Comparison of ENCODE assay signal across 22 mouse cellular contexts in the genomic region with DNA sequence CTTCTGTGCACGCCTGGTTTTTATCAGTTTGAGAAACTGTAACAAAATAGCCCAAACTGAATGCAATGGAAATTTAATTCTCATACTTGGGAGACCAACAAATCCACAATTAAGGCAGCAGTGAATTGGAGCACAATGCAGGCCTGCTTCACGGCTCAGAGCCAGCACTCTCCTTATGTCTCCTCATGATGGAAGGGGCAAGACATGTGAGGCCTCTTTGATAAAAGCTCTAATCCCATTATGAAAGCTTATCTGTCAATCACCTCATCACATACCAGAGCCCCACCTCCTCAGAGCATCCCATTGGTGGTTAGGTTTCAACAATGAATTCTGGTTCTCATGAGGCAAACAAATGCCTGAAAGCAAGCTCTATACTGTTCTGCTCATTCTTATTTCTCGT.
DNase-seq lines count a peak whose midpoint lies in the region; ATAC-seq and TF ChIP-seq lines count a peak whose summit lies in the region.
"Had no signal": no experiment of that assay in that cellular context is flagged by ENCODE, and none has a peak within 500 bp of the region (broad histone marks: within the 10 kb centered on the region; RNA-seq: fewer than 3 reads in every experiment).

No protein-coding gene starts in this region.

- no peak overlapping the region for H3K4me3 ChIP-seq in forebrain, embryonic 16.5 days (replicated peaks; ENCODE audit: low read length)
- H3K4me3 ChIP-seq in forebrain, embryonic 11.5 days (ENCODE audit: low read depth, low read length) = no peak overlapping the region
- no peak overlapping the region for H3K4me3 ChIP-seq in midbrain, embryonic 12.5 days
- no peak overlapping the region for H3K4me3 ChIP-seq in midbrain, embryonic 10.5 days
- H3K4me3 ChIP-seq: embryonic facial prominence, embryonic 13.5 days; forebrain, embryonic 10.5 days; forebrain, embryonic 15.5 days; gastrocnemius, adult 2 months; hindbrain, embryonic 12.5 days; hindbrain, embryonic 15.5 days had no signal

- no peak overlapping the region for H3K27ac ChIP-seq in forebrain, embryonic 16.5 days (ENCODE audit: low read length)
- no peak overlapping the region for H3K27ac ChIP-seq in forebrain, embryonic 11.5 days (ENCODE audit: low read depth, low read length)
- no peak overlapping the region for H3K27ac ChIP-seq in midbrain, embryonic 12.5 days (replicated peaks)
- no peak overlapping the region for H3K27ac ChIP-seq in midbrain, embryonic 10.5 days (replicated peaks)
- H3K27ac ChIP-seq: embryonic facial prominence, embryonic 13.5 days; forebrain, embryonic 10.5 days; forebrain, embryonic 15.5 days; gastrocnemius, adult 2 months; hindbrain, embryonic 12.5 days; hindbrain, embryonic 15.5 days had no signal

- H3K9ac ChIP-seq in forebrain, embryonic 16.5 days (replicated peaks; ENCODE audit: low read depth, low read length) = no peak overlapping the region
- H3K9ac ChIP-seq in forebrain, embryonic 11.5 days (ENCODE audit: low read length) = no peak overlapping the region
- H3K9ac ChIP-seq in midbrain, embryonic 12.5 days (replicated peaks) = no peak overlapping the region
- H3K9ac ChIP-seq: embryonic facial prominence, embryonic 13.5 days; forebrain, embryonic 15.5 days; hindbrain, embryonic 12.5 days; hindbrain, embryonic 15.5 days had no signal

- peak; percentile 56 to 72 for DNase-seq in cerebellum, postnatal 14 days
- DNase-seq in cerebellum, postnatal 4 days (ENCODE audit: low spot score in 2 of 2) = no peak
- no peak for DNase-seq in forebrain, embryonic 11.5 days (ENCODE audit: low spot score)
- DNase-seq in midbrain, embryonic 10.5 days (ENCODE audit: low spot score) = no peak
- peak; percentile 47 for DNase-seq in brain, embryonic 14.5 days (ENCODE audit: low read depth)
- DNase-seq: adrenal gland, adult 8-10 months; adrenal gland, postnatal 25 days; cerebellum, adult 18-20 months; cerebellum, adult 9-11 months; gastrocnemius, adult 2 months; gastrocnemius, postnatal 14 days had no signal

- H3K27me3 ChIP-seq in forebrain, embryonic 16.5 days (replicated peaks; ENCODE audit: control insufficient read depth, insufficient read depth, low read length) = no peaks in the 10 kb centered on the region
- no peaks in the 10 kb centered on the region for H3K27me3 ChIP-seq in forebrain, embryonic 11.5 days (ENCODE audit: control insufficient read depth, insufficient read depth, low read length)
- H3K27me3 ChIP-seq in midbrain, embryonic 12.5 days = no peaks in the 10 kb centered on the region
- no peaks in the 10 kb centered on the region for H3K27me3 ChIP-seq in midbrain, embryonic 10.5 days (ENCODE audit: low read depth, poor library complexity, severe bottlenecking)
- H3K27me3 ChIP-seq: embryonic facial prominence, embryonic 13.5 days; forebrain, embryonic 15.5 days; hindbrain, embryonic 12.5 days; hindbrain, embryonic 15.5 days had no signal

- H3K36me3 ChIP-seq in forebrain, embryonic 16.5 days (ENCODE audit: control insufficient read depth, insufficient read depth) = no peaks in the 10 kb centered on the region
- H3K36me3 ChIP-seq in forebrain, embryonic 11.5 days (ENCODE audit: control insufficient read depth, insufficient read depth, low read length) = no peaks in the 10 kb centered on the region
- no peaks in the 10 kb centered on the region for H3K36me3 ChIP-seq in midbrain, embryonic 12.5 days
- H3K36me3 ChIP-seq in midbrain, embryonic 10.5 days = no peaks in the 10 kb centered on the region
- H3K36me3 ChIP-seq: embryonic facial prominence, embryonic 13.5 days; forebrain, embryonic 10.5 days; forebrain, embryonic 15.5 days; hindbrain, embryonic 12.5 days; hindbrain, embryonic 15.5 days had no signal

- no peaks in the 10 kb centered on the region for H3K4me1 ChIP-seq in forebrain, embryonic 16.5 days (replicated peaks; ENCODE audit: control insufficient read depth, insufficient read depth, low read length)
- H3K4me1 ChIP-seq in forebrain, embryonic 11.5 days (replicated peaks; ENCODE audit: control insufficient read depth, insufficient read depth, low read length) = no peaks in the 10 kb centered on the region
- H3K4me1 ChIP-seq in midbrain, embryonic 12.5 days = peaks cover 8% of the 10 kb centered on the region; the same call in 1 of the 2 replicates
- H3K4me1 ChIP-seq in midbrain, embryonic 10.5 days = peaks cover 13% of the 10 kb centered on the region
- H3K4me1 ChIP-seq: forebrain, embryonic 15.5 days; hindbrain, embryonic 15.5 days had no signal

- H3K9me3 ChIP-seq in forebrain, embryonic 16.5 days (ENCODE audit: control insufficient read depth, low read length) = no peaks in the 10 kb centered on the region
- H3K9me3 ChIP-seq in forebrain, embryonic 11.5 days (ENCODE audit: control insufficient read depth, low read length) = no peaks in the 10 kb centered on the region
- no peaks in the 10 kb centered on the region for H3K9me3 ChIP-seq in midbrain, embryonic 12.5 days
- no peaks in the 10 kb centered on the region for H3K9me3 ChIP-seq in midbrain, embryonic 10.5 days (replicated peaks)
- H3K9me3 ChIP-seq: embryonic facial prominence, embryonic 13.5 days; forebrain, embryonic 10.5 days; forebrain, embryonic 15.5 days; hindbrain, embryonic 12.5 days; hindbrain, embryonic 15.5 days had no signal

- no peak for TF ChIP-seq CTCF in brain, embryonic 14.5 days (IDR thresholded peaks at IDR 0.05; ENCODE audit: borderline replicate concordance, extremely low read depth, insufficient read depth, insufficient read length)

- TF ChIP-seq POLR2A in brain, embryonic 14.5 days (IDR thresholded peaks at IDR 0.05; ENCODE audit: borderline replicate concordance, extremely low read depth, insufficient read depth, insufficient read length, poor library complexity, severe bottlenecking) = no peak

- peak; percentile 40; the same call in 1 of the 2 replicates for ATAC-seq in forebrain, embryonic 16.5 days
- ATAC-seq in forebrain, embryonic 11.5 days (replicated peaks; ENCODE audit: low FRiP score) = no peak
- ATAC-seq in midbrain, embryonic 12.5 days (ENCODE audit: low FRiP score, low read depth) = peak; percentile 75
- ATAC-seq: activated CD4-positive, CD25-positive, alpha-beta regulatory T cell, adult 4 months; CD4-positive, CD25-positive, alpha-beta regulatory T cell, adult 4 months; forebrain, embryonic 15.5 days; intestine, postnatal 0 days had no signal

- 33% methylated on average over 3 of the region's 3 CpGs for WGBS in forebrain, embryonic 16.5 days
- 55% methylated on average over 3 of the region's 3 CpGs for WGBS in forebrain, embryonic 11.5 days
- 46% methylated on average over 3 of the region's 3 CpGs for WGBS in midbrain, embryonic 12.5 days
- 70% methylated on average over 3 of the region's 3 CpGs for WGBS in midbrain, embryonic 10.5 days

- H3K4me2 ChIP-seq in forebrain, embryonic 16.5 days (ENCODE audit: low read length) = no peak overlapping the region
- no peak overlapping the region for H3K4me2 ChIP-seq in forebrain, embryonic 11.5 days (ENCODE audit: low read depth, low read length, severe bottlenecking)
- H3K4me2 ChIP-seq in midbrain, embryonic 12.5 days (replicated peaks) = no peak overlapping the region
- H3K4me2 ChIP-seq: embryonic facial prominence, embryonic 13.5 days; forebrain, embryonic 15.5 days; heart, embryonic 11.5 days; hindbrain, embryonic 12.5 days; hindbrain, embryonic 15.5 days had no signal

Comparison
In these comparisons a context has a peak if more than half of its experiments do, and no peak if none do; other contexts are left out.
1. DNase-seq: peak in cerebellum, postnatal 14 days (2 of 2) and brain, embryonic 14.5 days (single experiment); none in cerebellum, postnatal 4 days (0 of 2), forebrain, embryonic 11.5 days (single experiment) and midbrain, embryonic 10.5 days (single experiment).